Mouse (Mus musculus): ENCODE results near the gene Rxrg. TPM values are rescaled to one million over a fixed set of nuclear protein-coding genes. Genes with fewer than 3 reads are reported as not detected.

The Rxrg gene
- polyA plus RNA-seq, 1 experiment from 2014 or later: 1.7 TPM

DNA sequence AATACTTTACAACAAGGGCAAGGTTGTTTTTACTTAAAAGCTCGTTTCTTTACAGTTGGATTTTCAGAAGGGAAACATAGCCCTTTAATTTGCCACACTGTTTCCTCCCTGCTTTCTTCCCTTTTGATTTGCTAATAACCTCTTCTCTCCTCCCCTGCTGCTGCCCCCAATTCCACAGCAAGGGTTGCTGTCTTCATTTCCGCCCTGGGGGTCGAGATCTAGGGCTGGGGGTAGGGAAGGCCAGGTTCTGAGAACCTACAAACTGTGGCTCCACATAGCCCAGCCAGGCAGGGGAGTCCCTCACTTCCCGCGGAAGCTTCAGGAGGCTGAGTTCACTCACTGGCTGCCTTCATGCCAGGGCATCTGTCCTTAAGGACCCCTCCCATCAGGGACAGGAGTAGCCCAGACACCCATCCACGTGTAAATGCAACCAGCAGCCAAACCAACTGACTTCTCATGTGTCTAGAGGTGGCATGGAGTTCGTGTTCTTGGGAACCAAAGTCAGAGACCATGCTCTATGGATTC is 1.1 kb downstream of the Rxrg start:
- Histone ChIP-seq H3K27me3 (replicated peaks) (peaks cover 36% of the 10 kb centered on the region), H3K4me3 (no peak overlapping the region), H3K27ac (ENCODE audit: poor library complexity, severe bottlenecking) (no peak overlapping the region), H3K4me1 (replicated peaks) (peaks cover 11% of the 10 kb centered on the region), H3K9ac (no peak overlapping the region), H3K4me2 (peak overlapping the region; percentile 91), H3K36me3 (no peaks in the 10 kb centered on the region), H3K9me3 (replicated peaks) (no peaks in the 10 kb centered on the region)
- 17% methylated on average over 7 of the region's 7 CpGs for WGBS
- ATAC-seq (ENCODE audit: insufficient number of reproducible peaks, low FRiP score): no peak

DNA sequence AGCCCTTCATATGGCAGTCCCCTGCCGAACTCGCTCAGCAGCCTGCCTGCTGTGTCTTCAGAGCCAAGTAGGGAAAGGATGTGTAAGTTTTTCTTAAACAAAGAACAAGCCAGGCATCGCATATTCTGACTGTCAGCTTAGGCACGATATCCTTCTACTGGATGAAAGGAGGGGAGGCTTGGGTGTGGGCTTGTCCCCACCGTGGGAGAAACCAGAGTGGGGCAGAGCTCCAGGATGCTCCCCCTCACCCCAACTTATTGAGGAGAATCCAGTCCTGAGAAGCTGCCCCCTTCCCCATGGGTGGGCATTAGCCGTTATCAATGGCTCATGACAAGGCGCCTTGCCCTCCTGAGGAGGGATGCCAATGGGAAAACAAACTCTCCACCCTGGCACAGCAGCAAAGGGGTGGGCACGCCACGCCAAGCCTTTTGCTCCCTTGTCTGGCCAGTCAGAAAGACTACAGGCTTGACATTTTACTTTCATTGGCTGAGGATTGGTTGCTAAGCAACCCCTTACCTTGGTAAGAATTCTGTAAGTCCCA is 10.1 kb downstream of the Rxrg start:
- no peaks in the 10 kb centered on the region for H3K4me1 ChIP-seq (replicated peaks)
- no peak overlapping the region for H3K4me2 ChIP-seq
- peaks cover 8% of the 10 kb centered on the region; the same call in 1 of the 2 replicates for H3K27me3 ChIP-seq (replicated peaks)
- WGBS: 48% methylated on average over 9 of the region's 9 CpGs
- no peak overlapping the region for H3K4me3 ChIP-seq
- no peak for ATAC-seq (ENCODE audit: insufficient number of reproducible peaks, low FRiP score)
- H3K9ac ChIP-seq: no peak overlapping the region
- no peak overlapping the region for H3K27ac ChIP-seq (ENCODE audit: poor library complexity, severe bottlenecking)
- H3K9me3 ChIP-seq (replicated peaks): no peaks in the 10 kb centered on the region
- no peaks in the 10 kb centered on the region for H3K36me3 ChIP-seq

DNA sequence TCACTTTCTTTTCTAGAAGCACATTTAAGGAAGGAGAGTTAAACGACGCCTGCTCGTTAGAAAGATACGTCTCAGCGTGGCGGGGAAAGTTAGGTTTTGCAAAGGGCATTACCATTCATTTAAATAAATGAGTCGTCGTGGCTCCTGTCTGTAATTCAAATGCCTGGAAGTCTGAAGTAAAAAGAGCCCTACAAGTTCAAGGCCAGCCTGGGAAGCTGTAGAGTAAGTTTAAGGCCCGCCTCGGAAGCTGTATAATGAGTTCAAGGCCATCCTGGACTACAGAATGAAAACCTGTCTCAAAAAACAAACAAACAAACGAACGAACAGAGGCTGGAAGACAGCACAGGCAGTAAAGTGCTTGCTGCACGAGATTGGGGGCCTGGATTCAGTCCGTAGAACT is 18.9 kb downstream of the Rxrg start:
- Histone ChIP-seq H3K36me3 (no peaks in the 10 kb centered on the region), H3K9ac (no peak overlapping the region), H3K9me3 (replicated peaks) (no peaks in the 10 kb centered on the region), H3K27ac (ENCODE audit: poor library complexity, severe bottlenecking) (no peak overlapping the region), H3K4me3 (no peak overlapping the region), H3K27me3 (replicated peaks) (peaks cover 8% of the 10 kb centered on the region; the same call in 1 of the 2 replicates), H3K4me1 (replicated peaks) (peaks cover 7% of the 10 kb centered on the region; the same call in 1 of the 2 replicates), H3K4me2 (no peak overlapping the region)
- WGBS: 80% methylated on average over 14 of the region's 14 CpGs
- no peak for ATAC-seq (ENCODE audit: insufficient number of reproducible peaks, low FRiP score)

DNA sequence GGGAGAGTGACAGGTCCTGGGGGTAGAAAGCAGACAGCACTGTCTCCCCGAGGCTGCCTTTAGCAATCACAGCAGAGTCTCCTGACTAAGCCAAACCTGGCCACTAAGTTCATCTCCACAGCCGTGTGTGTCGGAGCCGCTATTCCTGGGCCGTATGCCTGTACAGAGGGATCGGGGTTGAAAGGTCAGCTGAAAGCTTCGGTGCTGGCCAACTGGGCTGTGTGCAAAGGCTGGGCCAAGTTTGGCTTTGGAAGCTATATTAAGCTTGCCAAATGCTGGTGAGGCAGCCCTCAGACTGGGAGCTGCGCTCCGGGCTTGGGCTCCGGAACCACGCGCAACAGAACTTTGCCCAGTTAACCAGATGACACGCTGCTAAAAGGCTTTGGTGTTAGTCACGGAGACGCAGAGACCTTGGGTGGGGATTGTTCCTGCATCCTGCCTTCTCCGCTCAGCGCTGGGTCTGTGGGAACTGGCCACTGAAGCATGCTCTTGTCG is 19.9 kb downstream of the Rxrg start:
- Histone ChIP-seq H3K4me1 (replicated peaks) (peaks cover 7% of the 10 kb centered on the region; the same call in 1 of the 2 replicates), H3K36me3 (no peaks in the 10 kb centered on the region), H3K27ac (ENCODE audit: poor library complexity, severe bottlenecking) (no peak overlapping the region), H3K9ac (no peak overlapping the region), H3K9me3 (replicated peaks) (no peaks in the 10 kb centered on the region), H3K4me2 (no peak overlapping the region), H3K27me3 (replicated peaks) (peaks cover 8% of the 10 kb centered on the region; the same call in 1 of the 2 replicates), H3K4me3 (no peak overlapping the region)
- WGBS: 65% methylated on average over 18 of the region's 18 CpGs
- no peak for ATAC-seq (ENCODE audit: insufficient number of reproducible peaks, low FRiP score)

GRCm38 (mm10) chr1:167620206-167620795 is 22.1 kb downstream of the Rxrg start:
- H3K27ac ChIP-seq (ENCODE audit: poor library complexity, severe bottlenecking): no peak overlapping the region
- H3K4me1 ChIP-seq (replicated peaks): peaks cover 11% of the 10 kb centered on the region
- H3K9me3 ChIP-seq (replicated peaks): no peaks in the 10 kb centered on the region
- H3K4me2 ChIP-seq: no peak overlapping the region
- H3K36me3 ChIP-seq: no peaks in the 10 kb centered on the region
- no peak overlapping the region for H3K4me3 ChIP-seq
- no peak for ATAC-seq (ENCODE audit: insufficient number of reproducible peaks, low FRiP score)
- no peak overlapping the region for H3K9ac ChIP-seq
- peaks cover 12% of the 10 kb centered on the region; the same call in 1 of the 2 replicates for H3K27me3 ChIP-seq (replicated peaks)
- WGBS: 59% methylated on average over 15 of the region's 15 CpGs

DNA sequence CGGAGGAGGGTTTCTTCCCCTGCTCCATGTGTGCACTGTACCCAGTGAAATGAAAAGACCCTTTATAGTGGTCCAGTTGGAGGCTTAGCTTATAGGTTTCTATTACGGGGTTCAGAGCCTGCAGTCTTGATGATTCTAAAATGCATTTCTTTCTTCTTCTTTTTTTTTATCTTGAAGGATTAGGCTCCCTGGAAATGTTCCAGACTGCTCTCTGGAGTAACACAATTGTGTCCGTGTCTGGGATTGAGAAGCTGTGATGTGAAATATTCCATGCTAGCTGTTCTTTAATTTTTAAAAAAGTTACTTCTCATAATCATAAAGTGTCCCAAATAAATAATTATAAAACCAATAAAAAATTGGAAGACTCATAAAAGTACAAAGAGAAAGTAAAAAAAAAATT is 26.9 kb downstream of the Rxrg start:
- Histone ChIP-seq H3K4me2 (no peak overlapping the region), H3K9me3 (replicated peaks) (no peaks in the 10 kb centered on the region), H3K4me1 (replicated peaks) (peaks cover 4% of the 10 kb centered on the region), H3K9ac (no peak overlapping the region), H3K4me3 (no peak overlapping the region), H3K27me3 (replicated peaks) (peaks cover 18% of the 10 kb centered on the region), H3K27ac (ENCODE audit: poor library complexity, severe bottlenecking) (no peak overlapping the region), H3K36me3 (no peaks in the 10 kb centered on the region)
- WGBS: 56% methylated on average over 3 of the region's 3 CpGs
- no peak for ATAC-seq (ENCODE audit: insufficient number of reproducible peaks, low FRiP score)

GRCm38 (mm10) chr1:167631765-167632164 is 33.6 kb downstream of the Rxrg start:
- Histone ChIP-seq H3K9ac (no peak overlapping the region), H3K9me3 (replicated peaks) (no peaks in the 10 kb centered on the region), H3K36me3 (no peaks in the 10 kb centered on the region), H3K4me3 (no peak overlapping the region), H3K4me1 (replicated peaks) (no peaks in the 10 kb centered on the region), H3K27me3 (replicated peaks) (peaks cover 9% of the 10 kb centered on the region), H3K4me2 (no peak overlapping the region), H3K27ac (ENCODE audit: poor library complexity, severe bottlenecking) (no peak overlapping the region)
- no peak for ATAC-seq (ENCODE audit: insufficient number of reproducible peaks, low FRiP score)
- 48% methylated on average over 6 of the region's 6 CpGs for WGBS

GRCm38 (mm10) chr1:167635702-167636101 is 37.5 kb downstream of the Rxrg start:
- Histone ChIP-seq H3K4me3 (no peak overlapping the region), H3K27ac (ENCODE audit: poor library complexity, severe bottlenecking) (no peak overlapping the region), H3K27me3 (replicated peaks) (0 out of 2 replicates have a peak, but pooled peaks cover 9% of the 10 kb centered on the region), H3K36me3 (no peaks in the 10 kb centered on the region), H3K4me2 (no peak overlapping the region), H3K4me1 (replicated peaks) (no peaks in the 10 kb centered on the region), H3K9me3 (replicated peaks) (no peaks in the 10 kb centered on the region), H3K9ac (no peak overlapping the region)
- no peak for ATAC-seq (ENCODE audit: insufficient number of reproducible peaks, low FRiP score)
- 50% methylated on average over 12 of the region's 12 CpGs for WGBS

GRCm38 (mm10) chr1:167636948-167637347 is 38.8 kb downstream of the Rxrg start:
- no peak for ATAC-seq (ENCODE audit: insufficient number of reproducible peaks, low FRiP score)
- WGBS: 13% methylated on average over 3 of the region's 3 CpGs

DNA sequence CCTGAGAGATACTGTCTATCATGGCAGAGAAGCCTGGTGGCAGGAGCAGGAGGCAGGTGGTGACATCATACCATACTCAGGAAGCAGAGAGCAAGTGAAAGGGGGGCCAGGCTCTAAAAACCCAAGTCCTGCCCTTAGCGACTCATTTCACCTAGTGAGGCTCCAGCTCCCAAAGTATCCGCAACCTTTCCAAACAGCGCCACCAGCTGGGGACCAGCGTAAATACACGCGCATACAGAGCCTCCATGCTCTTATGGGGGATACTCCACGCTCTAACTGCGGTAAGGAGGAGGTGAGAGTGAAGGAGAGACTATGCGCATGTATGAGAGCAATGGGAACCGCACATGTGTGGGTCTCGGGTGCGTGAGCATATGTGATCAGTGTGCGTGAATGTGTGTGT is 39.9 kb downstream of the Rxrg start:
- H3K9me3 ChIP-seq (replicated peaks): no peaks in the 10 kb centered on the region
- no peak overlapping the region for H3K27ac ChIP-seq (ENCODE audit: poor library complexity, severe bottlenecking)
- no peaks in the 10 kb centered on the region for H3K36me3 ChIP-seq
- H3K4me3 ChIP-seq: no peak overlapping the region
- 27% methylated on average over 13 of the region's 13 CpGs for WGBS
- H3K4me2 ChIP-seq: no peak overlapping the region
- peaks cover 11% of the 10 kb centered on the region for H3K27me3 ChIP-seq (replicated peaks)
- no peak overlapping the region for H3K9ac ChIP-seq
- H3K4me1 ChIP-seq (replicated peaks): no peaks in the 10 kb centered on the region
- ATAC-seq (ENCODE audit: insufficient number of reproducible peaks, low FRiP score): no peak

More at GRCm38 (mm10) chr1:167636948-167637347, 38.8 kb downstream of the Rxrg start:
- Histone ChIP-seq H3K9me3 (replicated peaks) (no peaks in the 10 kb centered on the region), H3K4me3 (no peak overlapping the region), H3K4me1 (replicated peaks) (no peaks in the 10 kb centered on the region), H3K4me2 (no peak overlapping the region), H3K36me3 (no peaks in the 10 kb centered on the region), H3K27me3 (replicated peaks) (0 out of 2 replicates have a peak, but pooled peaks cover 9% of the 10 kb centered on the region), H3K9ac (no peak overlapping the region), H3K27ac (ENCODE audit: poor library complexity, severe bottlenecking) (no peak overlapping the region)

GRCm38 (mm10) chr1:167638901-167639300 is 40.7 kb downstream of the Rxrg start:
- Histone ChIP-seq H3K9ac (no peak overlapping the region), H3K9me3 (replicated peaks) (no peaks in the 10 kb centered on the region), H3K27me3 (replicated peaks) (peaks cover 19% of the 10 kb centered on the region), H3K4me2 (no peak overlapping the region), H3K4me3 (no peak overlapping the region), H3K36me3 (no peaks in the 10 kb centered on the region), H3K27ac (ENCODE audit: poor library complexity, severe bottlenecking) (no peak overlapping the region), H3K4me1 (replicated peaks) (no peaks in the 10 kb centered on the region)
- ATAC-seq (ENCODE audit: insufficient number of reproducible peaks, low FRiP score): no peak
- WGBS: 66% methylated on average over 9 of the region's 9 CpGs
